8 mouse cellular contexts compared by ENCODE assay signal in the genomic region with DNA sequence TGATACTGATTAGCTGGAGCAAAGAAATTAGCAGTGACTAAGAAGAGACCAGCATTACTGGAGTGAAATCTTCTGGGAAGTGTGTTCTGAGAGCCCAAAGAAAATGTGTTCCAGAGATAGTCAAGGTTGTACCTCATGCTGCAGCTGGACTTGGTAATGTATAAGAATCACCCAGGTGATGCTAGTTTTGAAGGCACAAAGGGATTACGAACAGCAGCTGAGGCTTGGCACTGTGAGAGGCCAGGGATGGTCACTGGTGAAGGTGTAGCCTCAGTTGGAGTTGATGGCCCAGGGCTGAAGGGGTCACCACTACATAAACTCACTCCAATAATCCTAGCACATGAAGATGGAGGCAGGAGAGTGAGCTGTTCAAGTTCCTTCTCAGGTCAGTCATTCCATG. TPM values are rescaled to one million over a fixed set of nuclear protein-coding genes. Genes with fewer than 3 reads are reported as not detected.
A peak's percentile ranks its signal among the peaks of the same experiment; 100 is the strongest.
DNase-seq lines count a peak whose midpoint lies in the region; ATAC-seq and TF ChIP-seq lines count a peak whose summit lies in the region.

TSS of gene Snrpa1 (plus strand) at position 301 of the 400 bp plus-strand sequence.

- peaks cover 3% of the 10 kb centered on the region; the same call in 1 of the 2 replicates for H3K4me1 ChIP-seq in lung, embryonic 14.5 days (ENCODE audit: insufficient read depth)
- H3K4me1 ChIP-seq in embryonic facial prominence, embryonic 12.5 days, result peaks cover 11% of the 10 kb centered on the region; the same call in 1 of the 2 replicates
- H3K4me1 ChIP-seq in heart, embryonic 14.5 days (ENCODE audit: control insufficient read depth in 2 of 2, insufficient read depth in 2 of 2, low read length in 2 of 2), result peaks cover 0 to 12% of the 10 kb centered on the region in 2 experiments; a peak in 2 of 4 replicates
- peaks cover 9% of the 10 kb centered on the region for H3K4me1 ChIP-seq in neural tube, embryonic 12.5 days

- H3K9ac ChIP-seq in lung, embryonic 14.5 days, result peak within 1 kb of the TSS; percentile 96; the same call in 1 of the 2 replicates
- peak within 1 kb of the TSS; percentile 94 for H3K9ac ChIP-seq in embryonic facial prominence, embryonic 12.5 days
- peak within 1 kb of the TSS; percentile 91 for H3K9ac ChIP-seq in heart, embryonic 14.5 days (ENCODE audit: low read length)
- peak within 1 kb of the TSS; percentile 89 for H3K9ac ChIP-seq in neural tube, embryonic 12.5 days

- peak within 1 kb of the TSS; percentile 94 for H3K4me2 ChIP-seq in lung, embryonic 14.5 days
- peak within 1 kb of the TSS; percentile 83 for H3K4me2 ChIP-seq in embryonic facial prominence, embryonic 12.5 days (replicated peaks)
- peak within 1 kb of the TSS; percentile 92 for H3K4me2 ChIP-seq in heart, embryonic 14.5 days (ENCODE audit: low read length)
- peak within 1 kb of the TSS; percentile 85 for H3K4me2 ChIP-seq in neural tube, embryonic 12.5 days (replicated peaks)

- no peak within 1 kb of the TSS for H3K27ac ChIP-seq in lung, embryonic 14.5 days (ENCODE audit: low read depth)
- H3K27ac ChIP-seq in embryonic facial prominence, embryonic 12.5 days, result no peak within 1 kb of the TSS
- H3K27ac ChIP-seq in heart, embryonic 14.5 days (replicated peaks in 1 of 2; ENCODE audit: control insufficient read depth in 1 of 2, insufficient read depth in 1 of 2, low read depth in 2 of 2, low read length in 2 of 2), result no peak within 1 kb of the TSS
- no peak within 1 kb of the TSS for H3K27ac ChIP-seq in neural tube, embryonic 12.5 days

- DNase-seq in lung, embryonic 14.5 days, result no peak
- no peak for DNase-seq in lung, postnatal 14 days
- DNase-seq in left cerebral cortex, postnatal 25 days (ENCODE audit: low spot score in 2 of 2), result no peak
- DNase-seq in ovary, postnatal 10 days (ENCODE audit: low spot score), result no peak
- DNase-seq in frontal cortex, postnatal 36 days (ENCODE audit: low spot score in 2 of 2), result no peak

- intact Hi-C loops in left cerebral cortex, postnatal 25 days (cut with DNase I), result loop anchor here (1.0 kb wide), 1 partner anchor 354 kb away; no protein-coding TSS in a partner anchor

- peaks cover 16% of the 10 kb centered on the region for H3K36me3 ChIP-seq in lung, embryonic 14.5 days (ENCODE audit: insufficient read depth)
- H3K36me3 ChIP-seq in embryonic facial prominence, embryonic 12.5 days, result peaks cover 14% of the 10 kb centered on the region
- H3K36me3 ChIP-seq in heart, embryonic 14.5 days (ENCODE audit: control insufficient read depth, insufficient read depth, low read length), result peaks cover 16% of the 10 kb centered on the region
- peaks cover 10% of the 10 kb centered on the region for H3K36me3 ChIP-seq in neural tube, embryonic 12.5 days

- no peaks in the 10 kb centered on the region for H3K27me3 ChIP-seq in lung, embryonic 14.5 days (ENCODE audit: insufficient read depth, low read length)
- no peaks in the 10 kb centered on the region for H3K27me3 ChIP-seq in embryonic facial prominence, embryonic 12.5 days
- H3K27me3 ChIP-seq in heart, embryonic 14.5 days (ENCODE audit: control insufficient read depth, insufficient read depth, low read length), result no peaks in the 10 kb centered on the region
- no peaks in the 10 kb centered on the region for H3K27me3 ChIP-seq in neural tube, embryonic 12.5 days (replicated peaks)

- H3K9me3 ChIP-seq in lung, embryonic 14.5 days (ENCODE audit: low read depth, low read length), result no peaks in the 10 kb centered on the region
- H3K9me3 ChIP-seq in embryonic facial prominence, embryonic 12.5 days, result no peaks in the 10 kb centered on the region
- H3K9me3 ChIP-seq in heart, embryonic 14.5 days (ENCODE audit: control insufficient read depth, low read length), result no peaks in the 10 kb centered on the region
- H3K9me3 ChIP-seq in neural tube, embryonic 12.5 days, result no peaks in the 10 kb centered on the region

- ATAC-seq in lung, embryonic 14.5 days (ENCODE audit: insufficient read depth), result no peak
- no peak for ATAC-seq in embryonic facial prominence, embryonic 12.5 days (ENCODE audit: insufficient number of reproducible peaks, insufficient read depth, low FRiP score, low TSS enrichment)
- ATAC-seq in heart, embryonic 14.5 days (ENCODE audit: insufficient number of reproducible peaks, insufficient read depth, low FRiP score, low read depth), result no peak
- no peak for ATAC-seq in neural tube, embryonic 12.5 days (ENCODE audit: low FRiP score, low read depth)

- TF ChIP-seq CTCF in lung, embryonic 14.5 days (IDR thresholded peaks at IDR 0.05; ENCODE audit: low read depth), result no peak

- WGBS in lung, embryonic 14.5 days, result 71% methylated on average over 1 of the region's 1 CpGs
- 68% methylated on average over 1 of the region's 1 CpGs for WGBS in embryonic facial prominence, embryonic 12.5 days
- 77% methylated on average over 1 of the region's 1 CpGs for WGBS in heart, embryonic 14.5 days
- 86% methylated on average over 1 of the region's 1 CpGs for WGBS in neural tube, embryonic 12.5 days

- H3K4me3 ChIP-seq in lung, embryonic 14.5 days (ENCODE audit: low read depth, low read length), result peak within 1 kb of the TSS; percentile 92
- peak within 1 kb of the TSS; percentile 90 for H3K4me3 ChIP-seq in embryonic facial prominence, embryonic 12.5 days
- peak within 1 kb of the TSS; percentile 68 to 77 for H3K4me3 ChIP-seq in heart, embryonic 14.5 days (ENCODE audit: control insufficient read depth in 1 of 2, insufficient read depth in 1 of 2, low read depth in 1 of 2, low read length in 2 of 2)
- H3K4me3 ChIP-seq in neural tube, embryonic 12.5 days, result peak within 1 kb of the TSS; percentile 97

RNA-seq across cellular contexts. Expression of gene Snrpa1, which starts in this region (rescaled TPM):
- 196 and 200 TPM in 2 replicates for polyA plus RNA-seq in lung, embryonic 14.5 days (2014; fragmentation: Nextera tagmentation; extraction: Ambion mirVana)
- 213 and 216 TPM in 2 replicates for polyA plus RNA-seq in embryonic facial prominence, embryonic 12.5 days (2016; fragmentation: Nextera tagmentation; extraction: Ambion mirVana)
- 90.0 and 93.5 TPM in 2 replicates for polyA plus RNA-seq in heart, embryonic 14.5 days (2014; fragmentation: Nextera tagmentation; extraction: Ambion mirVana)
- total RNA-seq in left cerebral cortex, postnatal 25 days (2021), result 10 to 100 TPM; 29.8 to 33.1 TPM
- 177 and 183 TPM in 2 replicates for polyA plus RNA-seq in neural tube, embryonic 12.5 days (2016; fragmentation: Nextera tagmentation; extraction: Ambion mirVana)
